8 mouse cellular contexts compared by ENCODE assay signal in genomic region chr2:170147661-170148153, GRCm38 (mm10). TPM values are rescaled to one million over a fixed set of nuclear protein-coding genes. Genes with fewer than 3 reads are reported as not detected.
DNase-seq lines count a peak whose midpoint lies in the region; ATAC-seq lines count a peak whose summit lies in the region.

Zfp217 (minus strand) TSS chr2:170148103.

- peak; percentile 34 for DNase-seq in ES-CJ7 (ENCODE audit: low read depth, low spot score)
- DNase-seq in adrenal gland, adult 2 months, result peak; percentile 49
- DNase-seq in heart, adult 9 months (ENCODE audit: low spot score in 2 of 2), result peak; percentile 76 to 77
- DNase-seq in naive thymus-derived CD4-positive, alpha-beta T cell, adult 2 months (ENCODE audit: low read depth), result peak; percentile 82
- DNase-seq in spleen, postnatal 14 days (ENCODE audit: low spot score in 2 of 2), result no peak
- no peak for DNase-seq in layer of hippocampus, postnatal 25 days (ENCODE audit: extremely low spot score in 1 of 2, low spot score in 1 of 2)

- no peak within 1 kb of the TSS for H3K4me3 ChIP-seq in limb, embryonic 13.5 days
- no peak within 1 kb of the TSS for H3K4me3 ChIP-seq in forebrain, embryonic 12.5 days (replicated peaks)

- peak within 1 kb of the TSS; percentile 1; the same call in 1 of the 2 replicates for H3K4me2 ChIP-seq in limb, embryonic 13.5 days (replicated peaks)
- no peak within 1 kb of the TSS for H3K4me2 ChIP-seq in forebrain, embryonic 12.5 days

- no peak for ATAC-seq in limb, embryonic 13.5 days (ENCODE audit: low FRiP score, low read depth)
- ATAC-seq in forebrain, embryonic 12.5 days (ENCODE audit: low FRiP score), result no peak

- no peaks in the 10 kb centered on the region for H3K36me3 ChIP-seq in limb, embryonic 13.5 days
- H3K36me3 ChIP-seq in forebrain, embryonic 12.5 days (replicated peaks), result no peaks in the 10 kb centered on the region

- H3K9ac ChIP-seq in limb, embryonic 13.5 days, result no peak within 1 kb of the TSS
- no peak within 1 kb of the TSS for H3K9ac ChIP-seq in forebrain, embryonic 12.5 days

- H3K4me1 ChIP-seq in limb, embryonic 13.5 days, result peaks cover 3% of the 10 kb centered on the region
- H3K4me1 ChIP-seq in forebrain, embryonic 12.5 days, result no peaks in the 10 kb centered on the region

- 43% methylated on average over 14 of the region's 14 CpGs for WGBS in limb, embryonic 13.5 days
- whole genome bisulfite sequencing in forebrain, embryonic 12.5 days, result 75% methylated on average over 14 of the region's 14 CpGs

- H3K27ac ChIP-seq in limb, embryonic 13.5 days, result no peak within 1 kb of the TSS
- no peak within 1 kb of the TSS for H3K27ac ChIP-seq in forebrain, embryonic 12.5 days

- H3K9me3 ChIP-seq in limb, embryonic 13.5 days, result no peaks in the 10 kb centered on the region
- H3K9me3 ChIP-seq in forebrain, embryonic 12.5 days, result no peaks in the 10 kb centered on the region

- H3K27me3 ChIP-seq in limb, embryonic 13.5 days, result no peaks in the 10 kb centered on the region
- 0 out of 2 replicates have a peak, but pooled peaks cover under 1% of the 10 kb centered on the region for H3K27me3 ChIP-seq in forebrain, embryonic 12.5 days

RNA-seq across cellular contexts. Expression of gene Zfp217, which starts in this region (rescaled TPM):
- total RNA-seq in adrenal gland, adult 2 months (2021), result 10 to 100 TPM; 16.4 to 23.1 TPM
- 10.1 and 10.8 TPM in 2 replicates for polyA plus RNA-seq in adrenal gland, adult 2 months (2012; rRNA removed)
- 4.5 and 4.6 TPM in 2 replicates for polyA plus RNA-seq in limb, embryonic 13.5 days (2015; fragmentation: Nextera tagmentation; extraction: Ambion mirVana)
- polyA plus RNA-seq in forebrain, embryonic 12.5 days (2016; fragmentation: Nextera tagmentation; extraction: Ambion mirVana), result 3.6 and 4.5 TPM in 2 replicates
- 1 to 10 TPM; 2.6 to 5.4 TPM for total RNA-seq in layer of hippocampus, postnatal 25 days (2021)

Comparison
In these comparisons a context has a peak if more than half of its experiments do, and no peak if none do; other contexts are left out.
1. DNase-seq: peak in ES-CJ7 (single experiment), adrenal gland, adult 2 months (single experiment), heart, adult 9 months (2 of 2) and naive thymus-derived CD4-positive, alpha-beta T cell, adult 2 months (single experiment); none in spleen, postnatal 14 days (0 of 2) and layer of hippocampus, postnatal 25 days (0 of 2).